Comparison of ENCODE assay signal across 24 mouse cellular contexts in genomic region chr16:13012863-13013262, GRCm38 (mm10).
DNase-seq lines count a peak whose midpoint lies in the region; ATAC-seq and TF ChIP-seq lines count a peak whose summit lies in the region.
"Had no signal": no experiment of that assay in that cellular context is flagged by ENCODE, and none has a peak within 500 bp of the region (broad histone marks: within the 10 kb centered on the region; RNA-seq: fewer than 3 reads in every experiment).

No protein-coding gene starts in this region.

- H3K36me3 ChIP-seq in kidney, adult 2 months (ENCODE audit: control insufficient read depth, insufficient read depth, low read length) = no peaks in the 10 kb centered on the region
- H3K36me3 ChIP-seq: embryonic facial prominence, embryonic 12.5 days; embryonic facial prominence, embryonic 15.5 days; G1E; heart, embryonic 13.5 days; hindbrain, embryonic 12.5 days; hindbrain, embryonic 15.5 days had no signal

- WGBS in kidney, adult 2 months = 77% methylated on average over 5 of the region's 5 CpGs

- CTCF ChIA-PET in Patski (lab: Charles Lee) = interaction anchor here (1.9 kb wide), 1 partner anchor 10 kb away, joined by 5 read pairs; no protein-coding TSS in a partner anchor

- POLR2A ChIA-PET in Patski (lab: Charles Lee) = no interaction called here

- no peaks in the 10 kb centered on the region for H3K27me3 ChIP-seq in kidney, adult 2 months (replicated peaks; ENCODE audit: control insufficient read depth, insufficient read depth, low read length)
- H3K27me3 ChIP-seq in Patski = peaks cover 4% of the 10 kb centered on the region
- H3K27me3 ChIP-seq: embryonic facial prominence, embryonic 12.5 days; embryonic facial prominence, embryonic 15.5 days; heart, embryonic 13.5 days; hindbrain, embryonic 12.5 days; hindbrain, embryonic 15.5 days had no signal

- H3K27ac ChIP-seq in kidney, adult 2 months (ENCODE audit: insufficient read depth, low read depth, low read length) = no peak overlapping the region
- H3K27ac ChIP-seq: embryonic facial prominence, embryonic 12.5 days; embryonic facial prominence, embryonic 15.5 days; heart, embryonic 13.5 days; hindbrain, embryonic 12.5 days; hindbrain, embryonic 15.5 days had no signal

- TF ChIP-seq POLR2A in kidney, adult 2 months (IDR thresholded peaks at IDR 0.05; ENCODE audit: low read depth, low read length) = no peak

- DNase-seq in kidney, adult 2 months = peak; percentile 30
- DNase-seq in kidney, postnatal 10 days = no peak
- peak; percentile 25 for DNase-seq in Patski (ENCODE audit: low read depth, low spot score)
- DNase-seq in spleen, adult 12 weeks (ENCODE audit: low spot score) = no peak
- no peak for DNase-seq in spleen, postnatal 4 days (ENCODE audit: low spot score in 2 of 2)
- DNase-seq: adrenal gland, postnatal 14 days; B cell, adult 2 months; cerebellum, adult 11 months; cerebellum, adult 8-10 months; cerebellum, postnatal 14 days; forebrain, postnatal 0 days; gastrocnemius, postnatal 25 days; heart, adult 18-20 months; heart, postnatal 14 days; heart, postnatal 4 days had no signal

- H3K4me3 ChIP-seq in kidney, adult 2 months (ENCODE audit: insufficient read depth, low read depth, low read length) = no peak overlapping the region
- H3K4me3 ChIP-seq: embryonic facial prominence, embryonic 12.5 days; embryonic facial prominence, embryonic 15.5 days; heart, embryonic 13.5 days; hindbrain, embryonic 12.5 days; hindbrain, embryonic 15.5 days had no signal

- TF ChIP-seq CTCF in kidney, adult 2 months (conservative IDR thresholded peaks at IDR 0.05; ENCODE audit: insufficient read depth, insufficient read length, low read depth, low read length) = no peak
- no peak for TF ChIP-seq CTCF in Patski (IDR thresholded peaks at IDR 0.05)

- H3K4me1 ChIP-seq in kidney, adult 2 months (ENCODE audit: control insufficient read depth, insufficient read depth, low read length) = no peaks in the 10 kb centered on the region
- H3K4me1 ChIP-seq: embryonic facial prominence, embryonic 12.5 days; embryonic facial prominence, embryonic 15.5 days; heart, embryonic 13.5 days; hindbrain, embryonic 12.5 days; hindbrain, embryonic 15.5 days had no signal

- ATAC-seq in Patski = no peak
- ATAC-seq in hematopoietic stem cell, adult 5-6 weeks (replicated peaks in 1 of 2; ENCODE audit: insufficient read depth in 1 of 2, low FRiP score in 2 of 2, low TSS enrichment in 1 of 2, low read depth in 1 of 2, poor library complexity in 2 of 2, severe bottlenecking in 2 of 2) = peak; percentile 53 to 67
- ATAC-seq: forebrain, embryonic 14.5 days; forebrain, postnatal 0 days; intestine, postnatal 0 days had no signal

- in situ Hi-C loops in Patski (cut with MboI; ENCODE audit: low pct_unique_long_range_greater_than_20kb) = no loop called here

Comparison
In these comparisons a context has a peak if more than half of its experiments do, and no peak if none do; other contexts are left out.
1. DNase-seq: peak in kidney, adult 2 months (single experiment) and Patski (single experiment); none in kidney, postnatal 10 days (single experiment), spleen, adult 12 weeks (single experiment) and spleen, postnatal 4 days (0 of 2).